Mouse (Mus musculus): ENCODE measurements at regions not wholly inside any gene's neighbourhood (a gene's known extent, or its start where the extent isn't known, plus 50 kb on each side); places are given as distances from the start of the nearest gene placed in this dataset.

GRCm38 (mm10) chr9:60998086-60998785 is 203.9 kb downstream of the Uaca start:
- DNase-seq (ENCODE audit: low spot score): no peak

- DNase-seq (ENCODE audit: low spot score): no peak
Measured at GRCm38 (mm10) chr9:60999001-60999529, 204.7 kb downstream of the Uaca start.

GRCm38 (mm10) chr9:61000232-61000631 is 205.9 kb downstream of the Uaca start:
- no peak for DNase-seq (ENCODE audit: low spot score)

- no peak for DNase-seq (ENCODE audit: low spot score)
Measured at GRCm38 (mm10) chr9:61002572-61002971, 208.2 kb downstream of the Uaca start.

GRCm38 (mm10) chr9:61008446-61008845 is 214.1 kb downstream of the Uaca start:
- no peak for DNase-seq (ENCODE audit: low spot score)

- no peak for DNase-seq (ENCODE audit: low spot score)
Measured at GRCm38 (mm10) chr9:61011066-61011465, 216.7 kb downstream of the Uaca start.

- DNase-seq (ENCODE audit: low spot score): peak; percentile 27
Measured at GRCm38 (mm10) chr9:61012771-61013540, 218.6 kb downstream of the Uaca start.

GRCm38 (mm10) chr9:61014151-61014550 is 219.8 kb downstream of the Uaca start:
- DNase-seq (ENCODE audit: low spot score): no peak

GRCm38 (mm10) chr9:61015374-61015890 is 221.1 kb downstream of the Uaca start:
- no peak for DNase-seq (ENCODE audit: low spot score)

- DNase-seq (ENCODE audit: low spot score): no peak
Measured at GRCm38 (mm10) chr9:61016673-61017072, 222.3 kb downstream of the Uaca start.

GRCm38 (mm10) chr9:61019938-61020337 is 225.6 kb downstream of the Uaca start:
- no peak for DNase-seq (ENCODE audit: low spot score)

GRCm38 (mm10) chr9:61021810-61022209 is 227.5 kb downstream of the Uaca start:
- DNase-seq (ENCODE audit: low spot score): no peak

GRCm38 (mm10) chr9:61022371-61023026 is 228.2 kb downstream of the Uaca start:
- no peak for DNase-seq (ENCODE audit: low spot score)

- no peak for DNase-seq (ENCODE audit: low spot score)
Measured at GRCm38 (mm10) chr9:61025341-61025740, 231.0 kb downstream of the Uaca start.

- no peak for DNase-seq (ENCODE audit: low spot score)
Measured at GRCm38 (mm10) chr9:61028775-61029401, 234.5 kb downstream of the Uaca start.

- no peak for DNase-seq (ENCODE audit: low spot score)
Measured at GRCm38 (mm10) chr9:61031699-61032447, 237.5 kb downstream of the Uaca start.

GRCm38 (mm10) chr9:61032448-61033433 is 238.4 kb downstream of the Uaca start:
- no peak for DNase-seq (ENCODE audit: low spot score)

GRCm38 (mm10) chr9:61033593-61033992 is 239.3 kb downstream of the Uaca start:
- DNase-seq (ENCODE audit: low spot score): no peak

- no peak for DNase-seq (ENCODE audit: low spot score)
Measured at GRCm38 (mm10) chr9:61042063-61042462, 247.7 kb downstream of the Uaca start.

- DNase-seq (ENCODE audit: low spot score): no peak
Measured at GRCm38 (mm10) chr9:61044983-61045382, 250.6 kb downstream of the Uaca start.

Data from ovary, postnatal 10 days (tissue).